Mouse (Mus musculus) C2C12 (cell line): ENCODE results near the gene Mboat2. TPM values are rescaled to one million over a fixed set of nuclear protein-coding genes. Genes with fewer than 3 reads are reported as not detected.

Experiments used
- H3K27me3 ChIP-seq: one replicate; pipeline ENCODE4 v1.6.1; 2011; ENCODE audit not compliant: control insufficient read depth, insufficient read depth, insufficient read length
- H3K36me3 ChIP-seq: one replicate; pipeline ENCODE4 v1.6.1; 2011; ENCODE audit not compliant: control insufficient read depth, insufficient read depth
- H3K4me3 ChIP-seq: one replicate; pipeline ENCODE4 v1.5.1; 2011; ENCODE audit warnings: mild to moderate bottlenecking, control low read depth; ENCODE audit not compliant: poor library complexity, insufficient read depth, severe bottlenecking
- H3K79me2 ChIP-seq: one replicate; pipeline ENCODE4 v1.6.1; 2011; ENCODE audit not compliant: control insufficient read depth, insufficient read depth
- H3K79me3 ChIP-seq: one replicate; pipeline ENCODE4 v1.6.1; 2011; ENCODE audit warnings: low read depth, control low read depth
- H3ac ChIP-seq: one replicate; pipeline ENCODE3; 2011; ENCODE audit warnings: low read depth; ENCODE audit not compliant: control insufficient read depth, insufficient read length
- CEBPB ChIP-seq: IDR thresholded peaks from one replicate; pipeline ENCODE4 v1.6.1; 2011; ENCODE audit warnings: low read depth, mild to moderate bottlenecking, control low read depth, moderate library complexity
- CTCF ChIP-seq: IDR thresholded peaks from one replicate; pipeline ENCODE4 v1.5.1; 2011; ENCODE audit not compliant: control insufficient read depth, insufficient read depth, insufficient read length
- FOSL1 ChIP-seq: IDR thresholded peaks from one replicate; pipeline ENCODE4 v1.8.0; 2011; ENCODE audit warnings: mild to moderate bottlenecking, low read length; ENCODE audit not compliant: poor library complexity, insufficient read depth, severe bottlenecking
- MAX ChIP-seq: IDR thresholded peaks from one replicate; pipeline ENCODE4 v1.6.1; 2011; ENCODE audit warnings: mild to moderate bottlenecking, control low read depth
- MYOD1 ChIP-seq: IDR thresholded peaks from one replicate; pipeline ENCODE4 v1.6.1; 2011; ENCODE audit warnings: low read depth; ENCODE audit not compliant: control insufficient read depth, insufficient read length
- MYOG ChIP-seq: IDR thresholded peaks from one replicate; pipeline ENCODE4 v1.6.1; 2011; ENCODE audit not compliant: control insufficient read depth, insufficient read length; ENCODE audit errors: extremely low read depth
- USF1 ChIP-seq: IDR thresholded peaks from one replicate; pipeline ENCODE4 v1.6.1; 2011; ENCODE audit warnings: low read depth, mild to moderate bottlenecking, control low read depth, moderate library complexity
- polyA plus RNA-seq: library from polyadenylated mRNA; unstranded; fragments of >200 nt; fragmentation: generic; extraction: Trizol; gene quantifications from one replicate; pipeline ENCODE4 v1.2.1, GENCODE M21; 2012; ENCODE audit warnings: missing spikeins

Mboat2 gene
- polyA plus RNA-seq, 1 experiment, result 3.7 TPM

DNA sequence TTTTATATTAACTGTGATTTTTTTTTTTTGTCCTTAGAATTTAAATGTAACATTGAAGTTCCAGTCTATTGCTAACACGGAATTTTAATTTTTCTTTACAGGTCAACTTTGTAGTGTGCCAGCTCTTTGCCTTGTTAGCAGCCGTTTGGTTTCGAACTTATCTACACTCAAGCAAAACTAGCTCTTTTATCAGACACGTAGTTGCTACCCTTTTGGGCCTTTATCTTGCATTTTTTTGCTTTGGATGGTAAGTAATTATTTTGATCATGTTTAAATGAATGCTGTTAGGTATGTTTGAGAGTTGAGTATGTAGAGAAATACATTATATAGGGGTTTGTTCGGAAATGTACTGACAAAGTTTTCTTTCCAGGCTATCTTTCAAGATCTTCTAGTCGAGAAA, 47.4 kb downstream of the Mboat2 start:
- TF ChIP-seq FOSL1 (no peak), CTCF (no peak), MAX (no peak), CEBPB (no peak), MYOG (no peak)
- Histone ChIP-seq H3K36me3 (no peaks in the 10 kb centered on the region), H3K27me3 (no peaks in the 10 kb centered on the region), H3ac (no peak overlapping the region), H3K79me2 (no peaks in the 10 kb centered on the region), H3K4me3 (no peak overlapping the region), H3K79me3 (no peaks in the 10 kb centered on the region)

DNA sequence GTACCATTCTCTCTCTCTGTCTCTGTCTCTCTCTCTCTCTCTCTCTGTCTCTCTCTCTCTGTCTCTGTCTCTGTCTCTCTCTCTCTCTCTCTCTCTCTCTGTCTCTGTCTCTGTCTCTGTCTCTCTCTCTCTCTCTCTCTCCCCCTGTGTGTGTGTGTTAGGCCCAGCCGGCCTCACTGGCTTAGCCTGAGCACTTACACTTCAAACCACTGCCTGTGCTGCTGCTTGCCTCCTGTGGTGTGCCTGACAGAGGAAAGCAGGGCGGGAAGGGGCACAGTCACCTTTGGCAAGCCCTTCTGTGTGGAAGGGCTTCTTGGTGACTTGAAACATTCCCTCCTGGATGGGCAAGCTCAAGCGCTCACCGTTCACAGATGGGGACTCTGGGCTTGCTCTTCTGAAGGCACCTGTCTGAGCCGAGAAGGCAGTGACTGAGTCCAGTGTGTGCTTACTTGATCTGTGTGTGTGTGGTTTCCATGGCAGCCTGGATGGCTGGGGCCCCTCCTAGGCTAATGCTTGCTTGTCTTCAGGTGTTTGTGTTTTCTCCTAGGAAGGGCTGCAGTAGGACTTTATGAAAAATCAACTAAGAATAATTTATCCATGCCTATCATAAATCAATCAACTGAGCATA, 48.2 kb downstream of the Mboat2 start:
- TF ChIP-seq USF1, result no peak
- TF ChIP-seq MYOD1, result no peak
- TF ChIP-seq CTCF, result no peak
- no peak for TF ChIP-seq MAX
- no peak for TF ChIP-seq MYOG
- TF ChIP-seq CEBPB, result no peak
- TF ChIP-seq FOSL1, result no peak
- H3K27me3 ChIP-seq, result no peaks in the 10 kb centered on the region
- H3ac ChIP-seq, result no peak overlapping the region
- H3K79me2 ChIP-seq, result no peaks in the 10 kb centered on the region
- H3K79me3 ChIP-seq, result no peaks in the 10 kb centered on the region
- no peak overlapping the region for H3K4me3 ChIP-seq
- H3K36me3 ChIP-seq, result no peaks in the 10 kb centered on the region

DNA sequence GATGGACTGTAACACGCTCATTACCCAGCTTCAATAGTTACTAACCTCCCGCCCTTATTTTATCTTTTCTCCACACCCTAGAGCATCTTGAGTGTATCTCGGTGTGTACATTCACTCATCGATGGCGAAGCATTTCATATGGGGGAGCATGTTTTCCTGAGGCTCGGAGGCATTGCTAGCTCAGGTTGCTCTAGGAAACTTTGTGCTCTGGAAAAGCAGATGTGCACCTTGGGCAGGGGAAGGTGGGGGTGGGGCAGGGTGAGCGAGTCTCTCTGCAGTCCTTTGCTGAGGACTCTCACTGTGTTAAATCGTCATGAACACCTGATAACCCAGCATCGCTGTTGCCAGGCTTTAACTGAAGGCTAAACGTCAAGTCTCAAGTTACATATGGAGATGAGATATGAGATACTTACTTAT, 48.9 kb downstream of the Mboat2 start:
- H3K36me3 ChIP-seq, result no peaks in the 10 kb centered on the region
- no peak overlapping the region for H3K4me3 ChIP-seq
- no peaks in the 10 kb centered on the region for H3K79me3 ChIP-seq
- no peak overlapping the region for H3ac ChIP-seq
- TF ChIP-seq CTCF, result no peak
- TF ChIP-seq MYOG, result no peak
- no peak for TF ChIP-seq MAX
- TF ChIP-seq MYOD1, result no peak
- TF ChIP-seq CEBPB, result no peak
- no peak for TF ChIP-seq FOSL1
- TF ChIP-seq USF1, result no peak
- H3K79me2 ChIP-seq, result no peaks in the 10 kb centered on the region
- H3K27me3 ChIP-seq, result no peaks in the 10 kb centered on the region

DNA sequence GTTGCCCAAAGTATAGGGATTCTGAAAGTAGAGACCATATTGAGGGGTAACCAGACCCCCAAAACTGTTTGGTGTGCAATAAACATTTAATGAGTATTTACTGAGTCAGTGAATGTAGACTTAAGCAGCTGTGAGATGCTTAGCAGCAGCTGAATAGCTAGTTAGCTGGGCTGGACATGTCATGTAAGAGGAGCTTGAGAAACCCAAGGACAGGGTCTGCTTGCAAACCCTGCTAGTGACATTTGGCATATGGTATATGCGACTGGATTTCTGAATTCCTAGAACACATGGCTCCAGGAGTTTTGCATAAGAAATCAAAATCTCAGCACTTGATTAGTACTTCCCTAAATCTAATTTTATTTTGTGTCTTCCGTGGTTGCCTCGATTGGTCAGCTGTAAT, 52.6 kb downstream of the Mboat2 start:
- H3K79me3 ChIP-seq, result no peaks in the 10 kb centered on the region
- H3K4me3 ChIP-seq, result no peak overlapping the region
- no peaks in the 10 kb centered on the region for H3K79me2 ChIP-seq
- no peaks in the 10 kb centered on the region for H3K27me3 ChIP-seq
- no peak for TF ChIP-seq CEBPB
- TF ChIP-seq MYOG, result no peak
- no peak for TF ChIP-seq CTCF
- TF ChIP-seq FOSL1, result no peak
- TF ChIP-seq MAX, result no peak
- TF ChIP-seq MYOD1, result no peak
- TF ChIP-seq USF1, result no peak
- no peaks in the 10 kb centered on the region for H3K36me3 ChIP-seq
- H3ac ChIP-seq, result no peak overlapping the region

DNA sequence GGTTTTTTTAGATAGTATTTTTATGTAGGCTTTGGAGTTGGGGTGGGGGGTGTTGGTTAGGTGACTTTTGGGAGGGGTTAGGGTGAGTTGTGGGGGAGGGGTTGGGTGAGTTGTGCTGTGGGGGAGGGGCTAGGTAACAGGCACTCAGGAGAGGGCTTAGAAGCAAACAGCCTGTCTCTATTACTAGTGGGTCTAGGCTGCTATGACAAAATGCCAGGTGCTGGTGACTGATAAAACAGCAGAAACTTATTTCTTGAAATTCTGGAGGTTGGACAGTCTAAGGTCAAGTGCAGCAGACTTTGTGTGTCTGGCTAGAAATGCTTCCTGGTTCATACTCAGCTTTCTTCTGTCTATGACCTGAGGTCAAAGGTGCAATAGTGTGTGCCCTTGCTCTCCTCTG, 56.1 kb downstream of the Mboat2 start:
- Histone ChIP-seq H3K79me2 (no peaks in the 10 kb centered on the region), H3K36me3 (no peaks in the 10 kb centered on the region), H3ac (no peak overlapping the region), H3K79me3 (no peaks in the 10 kb centered on the region), H3K4me3 (no peak overlapping the region), H3K27me3 (no peaks in the 10 kb centered on the region)
- TF ChIP-seq MYOD1, result no peak
- no peak for TF ChIP-seq CTCF
- TF ChIP-seq MAX, result no peak
- TF ChIP-seq USF1, result no peak
- TF ChIP-seq FOSL1, result no peak
- no peak for TF ChIP-seq CEBPB
- TF ChIP-seq MYOG, result no peak

DNA sequence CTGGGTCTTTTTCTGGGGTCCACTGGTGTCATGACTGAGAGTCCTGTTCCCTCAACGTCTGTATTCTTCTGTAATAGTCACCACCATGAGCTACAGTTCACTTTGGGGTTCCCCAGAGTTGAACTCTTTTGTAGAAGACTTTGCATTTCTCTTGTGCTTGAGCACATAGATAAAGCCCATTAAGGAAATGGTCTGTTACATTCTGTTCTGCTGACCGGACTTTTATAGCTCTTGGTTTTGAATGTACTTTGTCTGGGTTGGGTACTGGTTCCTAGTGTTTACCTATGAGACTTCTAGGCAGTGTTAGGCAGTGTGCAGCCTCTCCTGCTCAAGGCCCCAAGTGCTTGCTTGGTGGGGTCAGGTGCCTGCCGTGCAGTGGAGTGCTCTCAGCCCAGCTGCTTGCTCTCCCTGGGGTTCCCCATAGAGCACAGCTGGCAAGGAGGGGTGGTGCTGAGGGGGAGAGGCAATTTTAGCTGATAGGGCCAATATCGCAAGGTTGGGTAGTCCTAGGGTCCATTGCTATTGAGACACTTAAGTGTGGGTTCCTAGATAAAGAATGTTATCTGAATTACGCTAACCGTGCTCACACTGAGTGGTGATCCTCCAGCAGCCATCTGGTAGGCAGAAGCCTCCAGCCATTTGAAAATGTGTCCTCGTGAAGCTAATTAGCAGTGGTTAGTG, 58.8 kb downstream of the Mboat2 start:
- Histone ChIP-seq H3K27me3 (no peaks in the 10 kb centered on the region), H3ac (no peak overlapping the region), H3K4me3 (no peak overlapping the region), H3K79me3 (no peaks in the 10 kb centered on the region), H3K36me3 (no peaks in the 10 kb centered on the region), H3K79me2 (no peaks in the 10 kb centered on the region)
- no peak for TF ChIP-seq MYOG
- TF ChIP-seq MYOD1, result no peak
- no peak for TF ChIP-seq CTCF
- TF ChIP-seq FOSL1, result no peak
- TF ChIP-seq CEBPB, result no peak
- no peak for TF ChIP-seq USF1
